Mouse (Mus musculus) urinary bladder, adult 2 months (tissue): ENCODE results near the gene Rnf166. TPM values are rescaled to one million over a fixed set of nuclear protein-coding genes. Genes with fewer than 3 reads are reported as not detected.
A peak's percentile ranks its signal among the peaks of the same experiment; 100 is the strongest.

Experiments used
- DNase-seq: peaks from one replicate; pipeline ENCODE4 v3.0.0; 2022; ENCODE audit warnings: low spot score
- polyA plus RNA-seq: library from polyadenylated mRNA; depleted of rRNA; stranded (reverse); fragments of >200 nt; gene quantifications from 2 replicates; pipeline ENCODE4 v1.2.3, GENCODE M21; 2012

The Rnf166 gene
- polyA plus RNA-seq, 1 experiment: 64.7 TPM

GRCm38 (mm10) chr8:122439336-122439735 is 36.5 kb downstream of the Rnf166 start:
- DNase-seq: no peak

GRCm38 (mm10) chr8:122437708-122438331 is 38.0 kb downstream of the Rnf166 start:
- no peak for DNase-seq

GRCm38 (mm10) chr8:122436586-122437125 is 39.2 kb downstream of the Rnf166 start:
- no peak for DNase-seq

GRCm38 (mm10) chr8:122436146-122436545 is 39.7 kb downstream of the Rnf166 start:
- DNase-seq: no peak

GRCm38 (mm10) chr8:122435375-122435774 is 40.5 kb downstream of the Rnf166 start:
- no peak for DNase-seq

GRCm38 (mm10) chr8:122433269-122433905 is 42.5 kb downstream of the Rnf166 start:
- DNase-seq: no peak

GRCm38 (mm10) chr8:122432443-122433268 is 43.2 kb downstream of the Rnf166 start, which contains the start of gene Cyba:
TSS of gene Cyba (minus strand) at chr8:122432930.
- DNase-seq: peak; percentile 48

- DNase-seq: no peak
Observed at GRCm38 (mm10) chr8:122431694-122432442, 44.0 kb downstream of the Rnf166 start.

GRCm38 (mm10) chr8:122430646-122431045 is 45.2 kb downstream of the Rnf166 start:
- no peak for DNase-seq

- DNase-seq: no peak
Observed at GRCm38 (mm10) chr8:122430058-122430636, 45.7 kb downstream of the Rnf166 start.

GRCm38 (mm10) chr8:122428163-122428562 is 47.7 kb downstream of the Rnf166 start:
- no peak for DNase-seq

- no peak for DNase-seq
Observed at GRCm38 (mm10) chr8:122427607-122428006, 48.3 kb downstream of the Rnf166 start.

- DNase-seq: no peak
Observed at GRCm38 (mm10) chr8:122426145-122426544, 49.7 kb downstream of the Rnf166 start.

GRCm38 (mm10) chr8:122423659-122424058 is 52.2 kb downstream of the Rnf166 start:
- no peak for DNase-seq

GRCm38 (mm10) chr8:122423217-122423616 is 52.6 kb downstream of the Rnf166 start:
- DNase-seq: no peak

GRCm38 (mm10) chr8:122421376-122422070 is 54.3 kb downstream of the Rnf166 start, which contains the start of gene Il17c:
TSS of gene Il17c (plus strand) at chr8:122422020.
- DNase-seq: no peak

GRCm38 (mm10) chr8:122419881-122420555 is 55.8 kb downstream of the Rnf166 start:
- DNase-seq: no peak
